Mouse (Mus musculus) natural killer cell, adult 2 months (primary cell): ENCODE results near the gene Syngr4.
"Not testable (repeated sequence)": the region's sequence is repeated elsewhere in the genome, so short reads cannot be mapped to it uniquely, and the experiment has no call there.

Source experiments
- DNase-seq, 2 experiments: peaks; one replicate each; pipeline ENCODE4 v3.0.0; 2022; ENCODE audit warnings: low spot score in 2 of 2

Gene Syngr4

DNA sequence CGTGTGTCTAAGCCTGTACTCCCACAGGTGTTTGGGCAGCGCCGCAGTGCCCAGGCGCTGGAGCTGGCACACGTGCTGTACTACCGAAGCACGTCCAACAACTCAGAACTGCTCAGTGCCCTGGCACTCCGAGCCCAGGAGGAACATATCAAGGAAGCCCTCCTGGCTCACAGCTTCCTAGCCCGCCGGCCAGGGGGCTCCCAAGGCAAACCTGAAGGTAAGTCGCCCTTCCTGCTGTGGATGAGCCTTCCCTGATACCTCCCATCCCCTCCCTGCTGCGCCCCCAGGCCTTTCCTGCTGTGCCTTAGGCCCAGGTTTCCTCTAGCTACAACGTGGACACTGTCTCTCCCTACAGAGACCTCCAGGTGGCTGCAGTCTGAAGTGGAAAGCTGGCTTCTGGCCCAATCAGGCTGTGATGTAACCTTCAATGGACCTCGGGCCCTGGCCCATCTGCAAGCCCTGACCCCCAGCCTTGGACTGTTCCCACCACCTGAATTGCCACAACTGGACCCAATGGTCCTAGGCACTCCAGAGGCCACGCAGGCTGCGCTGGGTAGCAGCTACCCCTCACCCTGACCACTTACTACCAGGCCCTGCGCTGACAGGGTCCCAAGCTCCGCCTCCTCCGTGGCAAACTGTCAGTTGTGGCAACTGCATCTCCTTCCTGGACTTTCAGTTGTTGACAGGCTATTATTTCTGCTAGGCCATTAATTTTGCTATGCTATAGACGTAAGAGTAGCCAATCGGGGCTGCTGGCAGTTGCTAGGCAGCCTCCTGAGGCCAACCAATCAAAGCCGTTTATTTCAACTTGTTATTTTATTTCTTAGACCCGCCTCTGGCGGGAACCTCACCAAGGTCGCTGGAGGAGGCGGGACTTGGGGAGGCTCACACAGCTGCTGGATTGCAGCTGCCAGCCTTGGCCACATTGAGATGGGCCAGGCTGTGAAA is 19.8 kb upstream of the Syngr4 start:
- DNase-seq, result peak; percentile 73 to 79

DNA sequence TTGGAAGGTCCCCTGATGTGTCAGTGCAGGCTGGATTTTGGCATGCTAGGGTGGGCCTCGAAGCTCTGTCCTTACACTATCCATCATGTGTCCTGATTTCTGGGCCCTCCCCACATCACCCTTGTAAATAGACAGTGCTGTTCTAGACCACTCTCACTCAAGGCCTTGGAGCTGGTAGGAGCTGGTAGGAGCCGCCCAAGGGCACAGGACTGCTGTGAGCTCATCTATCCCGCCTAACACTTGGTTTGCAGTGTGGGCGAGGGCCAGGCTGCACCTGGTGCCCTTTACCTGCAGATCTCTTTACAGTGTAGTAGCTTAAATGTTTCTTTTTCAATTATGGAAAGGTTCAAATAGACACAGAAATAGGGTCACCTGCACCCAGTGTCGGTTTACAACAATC is 18.5 kb upstream of the Syngr4 start:
- DNase-seq, result no peak

DNA sequence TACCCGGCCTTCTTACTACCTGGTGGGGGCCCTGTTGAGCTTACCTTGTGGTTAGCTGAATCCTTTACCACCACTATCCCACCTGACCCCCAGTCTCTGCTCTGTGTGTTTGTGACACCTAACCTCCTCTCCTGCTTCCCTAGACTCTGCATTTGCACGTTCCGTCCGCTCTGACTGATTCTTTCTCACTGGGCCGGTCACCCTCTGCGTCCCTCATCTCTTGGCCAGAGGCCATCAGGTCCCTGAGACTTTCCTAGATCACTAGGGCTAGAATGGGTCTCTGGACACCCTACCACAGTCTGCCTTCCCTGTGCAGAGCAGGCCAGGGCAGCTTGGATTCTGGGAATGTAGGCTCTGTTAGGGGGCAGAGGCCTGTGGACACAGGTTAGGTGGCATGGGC is 17.6 kb upstream of the Syngr4 start:
- DNase-seq, result no peak

DNA sequence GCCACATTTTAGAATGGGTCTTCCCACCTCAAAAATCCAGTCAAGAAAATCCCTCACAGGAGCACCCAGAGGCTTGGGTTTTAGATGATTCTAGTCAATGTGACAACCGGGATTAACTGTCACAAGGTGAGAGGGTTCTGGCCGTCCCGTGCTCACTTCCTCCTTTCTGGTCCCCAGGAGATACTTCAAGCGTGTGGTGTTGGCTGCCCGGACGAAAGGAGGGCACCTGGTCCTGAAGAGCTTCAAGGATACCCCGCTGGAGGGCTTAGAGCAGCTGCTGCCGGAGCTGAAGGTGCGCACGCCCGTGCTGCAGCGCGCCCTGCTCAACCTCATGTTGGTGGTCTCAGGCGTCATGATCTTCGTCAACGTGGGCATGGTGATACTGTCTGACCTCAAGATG is 12.6 kb upstream of the Syngr4 start:
- no peak for DNase-seq

DNA sequence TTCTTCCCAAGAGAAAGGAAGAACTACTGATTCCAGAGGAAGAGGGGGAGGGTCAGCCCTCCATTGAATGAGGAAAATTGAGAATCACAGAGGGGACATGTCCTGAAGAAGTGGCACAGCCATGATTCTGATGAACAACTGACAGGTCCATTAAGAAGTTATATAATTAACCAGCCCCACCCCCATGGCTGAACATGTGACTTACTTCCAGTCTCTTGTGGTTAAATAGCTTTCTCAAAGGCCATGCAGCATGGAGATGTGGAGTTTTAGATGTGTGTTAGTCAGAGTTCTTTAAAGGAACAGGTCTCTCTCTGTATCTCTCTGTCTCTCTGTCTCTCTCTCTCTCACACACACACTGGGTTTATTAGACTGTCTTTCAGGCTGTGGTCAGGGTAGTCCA is 11.9 kb upstream of the Syngr4 start:
- DNase-seq, result no peak

DNA sequence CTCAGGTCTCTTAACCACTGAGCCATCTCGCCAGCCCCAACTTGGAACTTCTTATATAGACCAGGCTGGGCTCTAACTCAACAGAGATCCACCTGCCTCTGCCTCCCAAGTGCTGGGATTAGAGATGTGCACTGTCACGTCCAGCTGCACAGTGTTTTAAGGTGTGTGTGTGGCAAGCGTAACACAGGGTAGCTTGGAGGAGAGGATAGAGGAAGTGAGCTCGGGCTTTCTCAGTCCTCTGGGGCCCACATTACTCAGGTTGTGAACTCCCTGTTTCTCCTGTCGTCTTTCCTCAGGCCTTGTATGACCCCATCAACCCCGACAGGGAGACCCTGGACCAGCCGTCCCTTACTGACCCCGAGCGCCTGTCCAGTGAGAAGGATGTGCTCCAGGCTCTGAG is 10.1 kb upstream of the Syngr4 start:
- DNase-seq, result no peak

DNA sequence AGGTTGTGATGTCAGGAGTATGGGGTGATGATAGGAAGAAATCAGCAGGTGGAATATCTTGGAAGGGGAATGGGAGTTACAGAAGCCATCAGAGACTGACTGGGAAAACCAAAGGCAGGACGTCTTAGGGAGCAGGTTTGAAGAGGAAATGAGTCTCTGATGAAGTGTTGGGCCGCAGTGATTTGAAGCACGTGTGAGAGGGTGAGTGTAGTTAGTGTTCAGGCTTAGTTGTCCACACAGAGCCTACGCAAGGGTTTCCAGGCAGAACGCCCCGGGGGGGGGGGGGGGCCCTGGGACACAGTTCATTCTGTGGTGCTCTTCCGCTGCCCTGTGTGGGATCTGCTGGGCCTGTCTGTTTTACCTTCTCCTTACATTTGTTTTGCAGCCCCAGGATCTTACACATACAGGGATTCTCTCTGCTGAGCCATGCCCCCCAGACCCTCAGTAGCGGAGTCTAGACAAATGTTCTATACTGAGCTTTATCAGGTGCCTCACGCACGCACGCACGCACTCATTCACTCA is 6.0 kb upstream of the Syngr4 start:
- DNase-seq, result no peak

DNA sequence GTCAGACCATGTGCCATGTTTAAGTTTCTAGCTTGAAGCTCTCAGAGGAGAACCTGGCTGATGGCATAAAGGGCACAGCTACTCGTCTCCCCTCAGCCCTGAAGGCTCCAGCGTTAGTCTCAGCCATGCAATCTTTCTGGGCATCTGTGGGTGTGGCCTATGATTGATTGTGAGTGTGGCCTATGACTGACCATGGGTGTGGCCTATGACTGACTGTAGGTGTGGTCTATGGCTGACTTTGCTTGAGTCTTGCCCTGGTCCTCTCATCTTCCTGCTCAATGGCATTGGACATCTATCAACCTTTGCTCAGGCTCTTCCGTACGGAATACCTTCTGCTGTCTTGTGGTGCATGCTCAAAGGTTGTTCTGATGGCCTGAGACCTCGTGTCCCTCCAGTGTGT is 5.0 kb upstream of the Syngr4 start:
- no peak for DNase-seq

DNA sequence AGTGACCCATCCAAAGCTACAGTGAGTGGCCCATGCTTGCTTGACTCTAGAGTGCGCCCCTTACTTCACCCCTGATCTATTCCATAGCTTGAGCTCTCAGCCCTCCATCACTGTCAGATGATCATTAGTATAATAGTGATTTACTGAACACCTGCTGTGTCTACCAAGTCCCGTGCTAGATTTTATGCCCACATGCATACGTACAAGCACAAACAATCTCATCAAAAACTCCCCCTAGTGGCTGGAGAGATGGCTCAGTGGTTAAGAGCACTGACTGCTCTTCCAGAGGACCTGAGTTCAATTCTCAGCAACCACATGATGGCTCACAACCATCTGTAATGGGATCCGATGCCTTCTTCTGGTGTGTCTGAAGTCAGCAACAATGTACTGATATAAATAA is 1.6 kb upstream of the Syngr4 start:
- peak; percentile 51 to 70 for DNase-seq

DNA sequence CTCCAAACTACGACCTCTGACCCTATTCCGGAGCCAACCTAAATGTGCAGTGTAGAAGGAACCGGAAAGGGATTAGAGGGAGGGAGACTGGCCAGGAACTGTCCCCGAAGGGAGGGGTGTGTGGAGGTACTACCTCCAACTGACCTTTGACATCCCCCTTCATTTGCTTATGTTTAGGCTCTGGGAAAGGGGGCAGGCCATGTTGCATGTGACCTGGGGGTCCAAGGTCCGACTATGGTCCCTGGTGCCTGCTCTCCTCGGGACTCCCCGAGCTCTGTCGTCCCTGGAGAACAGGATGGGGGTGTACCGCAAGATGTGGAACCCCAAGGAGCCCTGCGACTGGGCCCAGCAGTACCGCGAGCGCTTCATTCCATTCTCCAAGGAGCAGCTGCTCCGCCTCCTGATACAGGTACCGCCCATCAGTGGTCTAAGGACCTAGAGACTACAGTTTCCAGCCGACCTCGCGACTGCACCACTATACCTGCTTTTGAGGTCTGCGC is 794 bp upstream of the Syngr4 start:
- DNase-seq, result peak in 1 of 2 experiments; percentile 35

DNA sequence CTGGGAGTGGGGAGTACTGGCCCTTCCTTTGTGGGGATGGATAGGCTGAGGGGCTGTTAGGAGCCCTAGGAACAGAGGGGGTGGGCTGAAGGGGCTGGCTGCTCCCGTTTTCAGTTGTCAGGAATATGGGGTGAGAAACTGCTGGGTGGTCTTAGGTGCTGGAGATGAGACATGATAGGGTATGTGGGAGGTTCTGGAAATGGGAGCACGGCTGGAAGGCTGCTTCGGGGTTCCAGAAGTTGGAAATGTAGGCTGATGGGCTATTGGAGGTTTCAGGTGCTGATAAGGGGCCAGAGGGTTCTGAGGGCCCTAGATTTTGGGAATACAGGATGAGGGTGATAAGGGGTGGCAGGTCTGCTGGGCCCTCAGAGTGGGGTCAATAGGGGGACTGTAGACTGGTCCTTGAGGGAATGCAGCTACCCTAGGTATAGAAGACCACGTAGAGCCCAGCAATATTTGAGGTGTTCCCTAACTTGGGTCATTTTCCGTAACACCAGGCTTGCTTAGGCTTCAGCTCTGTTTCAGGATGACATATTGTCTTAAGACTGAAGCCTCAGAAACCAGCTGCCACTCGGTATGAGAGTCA is 490 bp downstream of the Syngr4 start:
- DNase-seq, result no peak

DNA sequence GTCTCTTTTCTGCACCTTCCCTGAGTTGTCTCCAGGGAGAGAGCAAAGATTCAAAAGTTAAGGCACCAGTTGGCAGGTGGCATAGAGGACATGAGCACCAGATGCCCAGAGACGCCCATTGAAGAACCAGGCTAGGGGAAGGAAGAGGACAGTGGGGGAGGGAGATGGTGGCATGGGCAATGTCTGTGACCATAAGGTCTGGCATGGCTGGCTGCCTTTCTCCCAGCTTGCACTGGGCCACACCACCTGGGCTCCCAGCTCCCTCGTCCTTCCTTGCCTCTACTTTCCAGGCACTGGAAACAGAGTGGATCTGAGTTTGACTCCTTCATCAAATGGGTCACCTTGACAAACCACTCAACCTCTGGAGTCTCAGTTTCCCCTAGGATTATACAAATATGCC is 3.9 kb downstream of the Syngr4 start:
- DNase-seq, result no peak

DNA sequence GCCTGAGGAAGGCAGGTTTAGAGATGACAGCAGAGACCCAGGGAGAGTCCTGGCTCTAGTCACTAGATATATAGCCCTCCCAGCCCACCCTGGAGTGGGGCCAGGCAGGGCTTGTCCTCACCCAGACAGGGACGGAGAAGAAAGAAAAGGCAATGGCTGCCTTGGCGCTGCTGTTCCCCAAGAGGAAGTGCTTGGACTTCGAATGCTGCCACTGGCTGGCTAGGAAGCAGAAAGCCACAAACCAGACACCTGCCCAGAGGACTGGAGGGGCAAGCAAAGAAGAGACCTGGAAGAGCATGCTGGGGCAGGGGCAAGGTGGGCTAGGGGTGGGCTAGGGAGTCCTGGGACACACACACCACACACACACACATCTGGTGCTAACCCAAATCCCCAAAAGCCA is 9.3 kb downstream of the Syngr4 start:
- DNase-seq, result no peak

DNA sequence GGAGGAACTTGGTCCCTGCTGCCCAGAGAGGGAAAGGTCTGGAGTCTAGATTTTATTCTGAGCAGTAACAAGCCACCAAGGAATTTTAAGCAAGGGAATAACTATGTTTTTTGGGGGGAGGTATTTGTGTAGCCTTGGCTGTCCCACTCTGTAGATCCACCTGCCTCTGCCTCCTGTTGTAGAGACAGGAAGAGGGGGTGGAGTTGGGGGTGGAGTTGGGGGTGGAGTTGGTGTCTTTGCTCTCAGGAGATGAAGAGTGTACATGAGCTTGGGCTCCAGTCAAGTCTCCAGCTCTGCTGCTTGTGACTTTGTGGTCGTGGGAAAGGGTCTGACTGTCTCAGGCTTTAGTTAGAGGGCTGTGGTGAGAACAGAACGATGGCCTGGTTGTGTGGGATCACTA is 15.5 kb downstream of the Syngr4 start:
- DNase-seq, result no peak

DNA sequence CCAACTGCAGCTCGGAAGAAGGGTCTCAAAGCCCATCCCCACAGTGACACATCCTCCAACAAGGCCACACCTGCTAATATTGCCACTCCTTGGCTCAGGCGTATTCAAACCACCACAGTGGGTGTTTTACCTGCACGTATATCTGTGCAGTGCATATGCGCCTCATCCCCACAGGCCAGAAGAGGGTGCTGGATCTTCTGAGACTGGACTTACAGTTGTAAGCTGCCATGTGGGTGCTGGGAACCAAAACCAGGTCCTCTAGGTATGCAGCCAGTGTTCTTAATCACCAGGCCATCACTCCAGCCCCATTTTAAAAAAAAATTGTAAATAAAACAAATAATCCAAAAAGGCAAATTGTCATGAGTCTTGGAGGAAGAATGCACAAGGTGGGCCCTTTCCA is 16.0 kb downstream of the Syngr4 start:
- no peak for DNase-seq

DNA sequence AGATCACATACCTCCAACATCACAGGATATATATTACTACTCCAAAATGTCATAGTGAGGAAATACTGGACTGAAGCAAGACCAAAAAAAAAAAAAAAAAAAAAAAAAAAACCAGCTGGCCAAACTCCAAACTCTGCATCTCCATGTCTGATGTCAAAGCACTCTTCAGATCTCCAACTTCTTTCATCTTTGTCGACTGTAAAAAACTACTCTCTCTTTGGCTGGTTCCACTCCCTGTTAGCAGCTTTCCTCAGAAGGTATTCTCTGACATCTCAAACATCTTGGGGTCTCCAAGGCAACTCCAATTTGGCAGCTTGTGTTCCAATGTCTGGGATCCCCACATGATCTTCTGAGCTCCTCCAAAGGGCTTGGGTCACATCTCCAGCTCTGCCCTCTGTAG is 18.2 kb downstream of the Syngr4 start, which contains the start of gene Grin2d:
Gene Grin2d, minus strand, starts transcription at position 101 of the 400 bp plus-strand sequence.
- DNase-seq, result not testable (repeated sequence)

DNA sequence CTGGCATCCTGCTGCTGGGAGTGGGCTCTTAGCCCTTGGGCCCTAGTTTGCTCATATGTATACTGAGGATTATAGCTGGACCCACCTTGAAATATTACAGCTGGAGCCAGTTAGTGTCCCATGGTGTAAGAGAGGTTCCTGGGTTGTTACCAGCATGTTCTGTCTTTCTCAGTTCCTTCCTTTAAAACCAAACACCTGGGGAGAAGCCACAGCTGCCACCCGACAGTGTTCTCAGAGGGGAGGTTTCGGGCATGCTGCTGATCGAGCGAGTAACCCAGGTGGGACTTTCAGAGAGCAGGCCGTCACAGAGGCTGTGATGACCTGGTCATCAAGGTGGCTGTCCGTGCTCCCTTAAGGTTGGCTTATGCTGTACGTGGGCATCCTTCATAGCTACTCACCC is 19.6 kb downstream of the Syngr4 start:
- no peak for DNase-seq

DNA sequence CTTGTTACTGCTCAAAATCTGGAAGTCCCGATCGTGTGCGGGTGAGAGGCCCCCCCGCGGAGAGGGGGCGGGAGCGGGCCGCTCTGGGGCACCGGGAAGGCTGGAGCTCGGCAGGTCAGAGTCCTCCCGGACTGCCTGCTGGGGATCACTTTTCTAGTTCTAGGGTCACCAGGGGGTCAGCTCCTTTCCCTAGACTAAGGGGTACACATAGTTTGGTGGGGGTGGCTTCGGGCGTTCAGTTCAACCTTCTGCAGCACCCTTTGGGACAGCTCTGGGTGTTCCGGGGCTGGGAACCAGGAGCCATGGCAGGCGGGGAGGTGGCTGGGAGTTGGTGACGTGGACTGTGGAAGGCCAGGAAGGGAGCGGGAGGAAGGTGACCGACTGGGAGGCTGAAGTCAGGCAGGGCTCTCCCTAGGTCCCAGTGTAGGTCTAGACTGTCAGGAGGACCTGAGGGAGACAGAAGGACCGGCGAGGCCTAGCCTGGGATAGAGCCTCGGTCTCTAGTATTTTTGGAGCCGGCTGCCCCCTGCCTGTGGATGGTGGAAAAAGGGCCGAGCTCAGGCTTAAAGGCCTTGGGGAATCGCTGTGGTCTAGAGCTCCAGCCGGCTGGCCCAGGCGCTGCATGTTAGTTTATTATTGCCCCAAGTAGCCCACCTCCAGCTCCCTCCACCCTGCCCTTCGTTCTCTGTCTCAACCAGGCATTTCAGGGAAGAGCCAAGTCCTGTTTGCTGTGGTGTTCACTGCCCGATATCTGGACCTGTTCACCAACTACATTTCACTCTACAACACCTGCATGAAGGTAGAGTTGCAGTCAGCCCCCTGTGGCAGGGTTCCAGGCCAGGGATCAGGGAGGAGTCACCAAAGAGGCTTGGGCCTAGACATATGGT is 23.2 kb downstream of the Syngr4 start:
- peak; percentile 46 to 64 for DNase-seq

DNA sequence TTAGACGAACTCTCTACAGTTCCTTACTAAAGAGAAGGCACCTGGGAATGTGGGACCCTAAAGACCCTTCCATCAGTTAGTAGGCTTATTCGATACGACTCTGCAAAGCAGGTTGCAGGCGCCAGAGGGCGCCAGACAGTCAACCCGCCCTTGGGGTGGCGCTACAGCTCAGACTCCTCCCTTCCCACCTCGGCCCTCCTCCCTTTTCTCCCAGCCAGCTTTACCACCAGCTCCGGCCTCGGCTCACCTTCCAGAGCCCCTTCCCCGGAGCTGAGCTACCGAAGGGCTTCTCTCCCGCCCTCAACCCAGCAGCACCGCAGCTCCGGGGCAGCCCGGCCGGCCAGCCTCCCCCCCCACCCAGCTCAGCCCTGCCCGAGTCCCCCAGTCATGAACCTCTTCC is 23.9 kb downstream of the Syngr4 start, which contains the start of gene Kdelr1:
Gene Kdelr1, plus strand, starts transcription at position 149 of the 400 bp plus-strand sequence.
- peak; percentile 80 to 88 for DNase-seq

DNA sequence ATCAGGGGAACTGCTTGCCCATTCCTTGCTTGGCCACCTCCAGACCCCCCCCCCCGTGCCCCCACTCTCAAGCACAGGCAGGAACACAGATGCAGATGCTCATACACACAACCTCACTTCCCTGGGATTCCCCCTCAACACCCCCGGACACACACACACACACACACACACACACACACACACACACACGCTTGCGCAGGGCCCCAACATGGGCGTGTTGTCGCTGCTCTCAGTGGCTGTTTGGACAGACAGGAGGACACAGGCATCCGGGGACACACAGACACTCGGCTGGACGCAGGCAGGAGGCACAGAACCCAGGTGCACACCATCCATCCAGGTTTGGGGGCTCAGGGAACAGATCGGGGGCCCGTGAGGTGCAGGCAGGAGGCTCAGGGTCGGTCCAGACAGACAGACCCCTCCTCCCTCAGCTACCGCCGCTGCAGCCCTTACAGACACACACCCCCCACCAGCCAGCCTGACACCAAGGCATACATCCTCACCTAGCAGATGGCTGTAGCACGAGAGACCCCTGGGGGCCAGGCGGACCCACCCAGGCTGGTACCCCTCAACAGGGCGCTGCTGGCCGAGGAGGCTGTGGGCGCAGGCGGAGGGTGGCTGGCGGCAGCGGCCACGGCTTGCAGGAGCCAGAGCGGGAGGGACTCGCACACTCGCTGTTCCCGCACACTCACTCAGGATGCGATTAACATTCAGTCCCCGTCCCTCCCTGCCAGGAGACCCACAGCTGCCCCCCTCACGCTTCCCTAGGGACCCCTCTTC is 26.0 kb downstream of the Syngr4 start:
- peak; percentile 41 to 42 for DNase-seq

DNA sequence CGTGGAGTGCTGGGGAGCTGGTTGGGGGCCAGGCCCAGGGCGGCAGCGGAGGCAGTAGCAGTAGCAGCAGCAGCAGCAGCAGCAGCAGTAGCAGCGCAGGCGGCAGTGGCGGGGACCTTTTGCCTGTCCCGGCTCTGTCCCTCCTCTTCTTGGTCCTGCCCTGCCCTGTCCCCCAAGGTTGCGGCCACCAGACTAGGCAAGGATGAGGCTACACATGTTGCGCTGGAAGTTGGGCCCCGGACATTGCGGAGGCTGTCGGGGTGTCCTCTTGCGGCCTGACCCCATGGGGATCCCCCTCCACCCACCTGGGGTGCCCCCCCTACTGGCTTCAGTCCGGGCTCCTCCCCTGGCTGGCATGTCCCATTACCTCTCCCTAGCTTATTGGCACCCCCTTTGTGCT is 26.7 kb downstream of the Syngr4 start:
- peak; percentile 32 to 44 for DNase-seq
